Mouse (Mus musculus): ENCODE measurements around the gene Hivep2. TPM values are rescaled to one million over a fixed set of nuclear protein-coding genes. Genes with fewer than 3 reads are reported as not detected.
A peak's percentile ranks its signal among the peaks of the same experiment; 100 is the strongest.

Gene Hivep2
- polyA plus RNA-seq, 1 experiment = 0.47 TPM

DNA sequence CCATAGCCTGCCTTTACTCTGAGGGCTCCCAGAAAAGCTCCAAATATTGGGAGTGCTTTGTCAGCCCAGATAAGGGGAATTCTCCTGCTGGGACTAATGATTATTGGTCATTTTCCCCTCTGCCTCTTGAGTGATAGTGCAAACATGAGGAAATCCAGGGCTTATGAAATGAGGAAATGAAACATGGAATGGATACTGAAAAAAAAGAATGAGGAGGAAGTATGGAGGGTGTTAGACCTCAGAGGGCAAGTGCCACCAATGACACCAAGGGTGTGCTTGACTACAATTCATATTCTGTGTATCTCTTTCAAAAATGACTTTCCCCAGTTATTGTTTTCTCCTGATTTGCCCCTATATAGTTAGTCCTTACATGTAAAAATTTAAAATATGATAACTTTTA is 167.1 kb downstream of the Hivep2 start:
- peaks cover 6% of the 10 kb centered on the region; the same call in 1 of the 2 replicates for H3K9me3 ChIP-seq
- no peaks in the 10 kb centered on the region for H3K4me1 ChIP-seq
- no peaks in the 10 kb centered on the region for H3K27me3 ChIP-seq (replicated peaks)
- no peak for TF ChIP-seq GATA1 (IDR thresholded peaks at IDR 0.05; ENCODE audit: borderline replicate concordance, low read length)
- H3K4me3 ChIP-seq (replicated peaks) = no peak overlapping the region
- H3K36me3 ChIP-seq (replicated peaks; ENCODE audit: low read length) = peaks cover 76% of the 10 kb centered on the region

DNA sequence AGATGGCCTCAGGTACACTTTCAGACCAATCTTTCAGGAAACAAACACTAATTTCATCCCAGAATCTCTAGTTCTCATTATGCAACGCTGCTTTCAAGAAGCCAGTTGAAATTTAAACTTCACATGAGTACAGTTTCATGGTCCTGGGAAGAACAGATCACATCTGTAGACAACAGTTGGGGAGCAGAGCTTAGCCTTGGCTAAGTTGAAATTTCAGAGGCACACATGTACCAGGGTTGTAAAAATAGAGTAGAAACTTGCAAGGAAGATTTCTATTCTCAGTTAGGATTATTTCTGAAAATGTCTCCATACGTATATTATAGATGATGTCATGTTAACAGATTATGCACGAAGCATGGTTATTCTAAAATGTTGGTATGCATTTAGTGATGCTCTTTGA is 172.8 kb downstream of the Hivep2 start:
- Histone ChIP-seq H3K36me3 (replicated peaks; ENCODE audit: low read length) (peaks cover 74% of the 10 kb centered on the region), H3K9me3 (no peaks in the 10 kb centered on the region), H3K4me3 (replicated peaks) (no peak overlapping the region), H3K4me1 (no peaks in the 10 kb centered on the region), H3K27me3 (replicated peaks) (no peaks in the 10 kb centered on the region)
- no peak for TF ChIP-seq GATA1 (IDR thresholded peaks at IDR 0.05; ENCODE audit: borderline replicate concordance, low read length)

DNA sequence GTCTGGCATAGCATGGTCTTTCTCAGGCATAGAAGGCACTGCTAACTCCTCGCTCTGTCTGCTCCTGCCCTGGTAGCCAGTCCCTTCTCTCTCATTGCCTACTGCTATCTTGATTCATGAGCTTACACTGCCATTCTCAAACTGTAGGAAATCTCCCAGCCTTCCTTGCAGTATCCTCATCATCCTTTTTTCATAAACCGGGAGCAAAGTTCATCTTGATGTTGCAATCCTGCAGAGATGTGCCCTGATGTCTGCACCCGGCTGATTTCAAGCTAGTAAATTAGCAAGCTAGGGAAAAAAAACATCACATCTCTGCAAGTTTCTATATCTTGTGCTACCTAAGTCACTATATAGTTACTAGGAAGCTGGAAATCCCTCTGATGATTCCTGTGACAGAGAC is 179.0 kb downstream of the Hivep2 start:
- H3K9me3 ChIP-seq = no peaks in the 10 kb centered on the region
- TF ChIP-seq FLI1 (IDR thresholded peaks at IDR 0.05; ENCODE audit: low read length) = no peak
- no peak for TF ChIP-seq GATA1 (IDR thresholded peaks at IDR 0.05; ENCODE audit: borderline replicate concordance, low read length)
- H3K27me3 ChIP-seq (replicated peaks) = no peaks in the 10 kb centered on the region
- no peaks in the 10 kb centered on the region for H3K4me1 ChIP-seq
- H3K4me3 ChIP-seq (replicated peaks) = no peak overlapping the region
- peaks cover 82% of the 10 kb centered on the region for H3K36me3 ChIP-seq (replicated peaks; ENCODE audit: low read length)

DNA sequence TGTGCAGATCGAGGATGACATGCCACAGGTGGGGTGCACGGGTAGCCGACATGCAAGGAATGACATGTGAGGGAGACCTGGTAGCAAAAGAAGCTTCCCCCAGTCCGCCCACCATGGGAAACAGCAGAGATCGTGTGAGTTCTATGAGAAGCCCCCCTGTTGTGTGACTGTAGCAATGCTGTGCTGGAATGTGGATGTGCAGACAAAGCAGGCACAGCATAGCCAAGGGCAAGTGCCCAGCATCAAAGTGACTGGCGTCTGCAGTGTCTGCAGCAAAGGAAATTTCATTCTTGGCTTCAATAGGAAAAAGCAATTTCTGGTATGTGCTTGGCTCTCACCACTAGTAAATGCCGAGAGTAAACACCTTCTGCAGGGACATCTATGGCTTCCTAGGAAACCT is 199.0 kb downstream of the Hivep2 start:
- peaks cover 22% of the 10 kb centered on the region for H3K9me3 ChIP-seq
- no peaks in the 10 kb centered on the region for H3K36me3 ChIP-seq (replicated peaks; ENCODE audit: low read length)
- peaks cover 14% of the 10 kb centered on the region for H3K4me1 ChIP-seq
- no peak overlapping the region for H3K4me3 ChIP-seq (replicated peaks)
- no peaks in the 10 kb centered on the region for H3K27me3 ChIP-seq (replicated peaks)
- TF ChIP-seq FLI1 (IDR thresholded peaks at IDR 0.05; ENCODE audit: low read length) (no peak), GATA1 (IDR thresholded peaks at IDR 0.05; ENCODE audit: borderline replicate concordance, low read length) (no peak)

DNA sequence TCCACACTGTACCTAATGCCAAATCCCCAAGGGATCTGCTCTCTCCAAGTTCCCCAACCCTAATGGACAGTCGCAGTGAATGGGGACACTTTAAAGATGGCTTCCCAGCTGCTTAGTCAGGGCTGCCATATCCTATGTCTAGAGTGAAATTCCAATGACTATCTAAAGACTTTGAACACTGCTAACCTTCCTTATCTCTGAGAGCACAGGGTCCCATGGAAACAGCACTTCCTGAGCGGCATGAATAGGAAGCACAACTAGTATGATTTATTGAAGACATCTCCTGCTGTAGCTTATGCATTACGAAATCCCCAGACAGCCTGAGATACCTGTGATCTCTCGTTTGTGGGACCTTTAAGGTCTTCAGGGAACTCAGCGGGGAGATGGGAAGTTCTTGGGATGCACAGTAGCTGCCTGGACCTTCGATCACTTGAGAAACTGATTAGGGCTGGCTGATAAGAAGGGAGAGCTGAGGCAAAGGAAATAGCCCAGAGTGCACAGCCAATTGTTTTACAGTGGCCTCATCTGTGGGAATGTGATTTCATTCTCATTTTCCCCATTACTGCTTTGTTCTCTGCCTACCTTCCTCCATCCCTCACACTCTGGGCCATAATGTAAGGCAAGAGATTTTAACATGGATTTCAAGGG is 202.4 kb downstream of the Hivep2 start:
- Histone ChIP-seq H3K4me3 (replicated peaks) (peak overlapping the region; percentile 10), H3K27me3 (replicated peaks) (no peaks in the 10 kb centered on the region)
- TF ChIP-seq GATA1 (IDR thresholded peaks at IDR 0.05; ENCODE audit: borderline replicate concordance, low read length) = no peak
- TF ChIP-seq FLI1 (IDR thresholded peaks at IDR 0.05; ENCODE audit: low read length) = no peak

DNA sequence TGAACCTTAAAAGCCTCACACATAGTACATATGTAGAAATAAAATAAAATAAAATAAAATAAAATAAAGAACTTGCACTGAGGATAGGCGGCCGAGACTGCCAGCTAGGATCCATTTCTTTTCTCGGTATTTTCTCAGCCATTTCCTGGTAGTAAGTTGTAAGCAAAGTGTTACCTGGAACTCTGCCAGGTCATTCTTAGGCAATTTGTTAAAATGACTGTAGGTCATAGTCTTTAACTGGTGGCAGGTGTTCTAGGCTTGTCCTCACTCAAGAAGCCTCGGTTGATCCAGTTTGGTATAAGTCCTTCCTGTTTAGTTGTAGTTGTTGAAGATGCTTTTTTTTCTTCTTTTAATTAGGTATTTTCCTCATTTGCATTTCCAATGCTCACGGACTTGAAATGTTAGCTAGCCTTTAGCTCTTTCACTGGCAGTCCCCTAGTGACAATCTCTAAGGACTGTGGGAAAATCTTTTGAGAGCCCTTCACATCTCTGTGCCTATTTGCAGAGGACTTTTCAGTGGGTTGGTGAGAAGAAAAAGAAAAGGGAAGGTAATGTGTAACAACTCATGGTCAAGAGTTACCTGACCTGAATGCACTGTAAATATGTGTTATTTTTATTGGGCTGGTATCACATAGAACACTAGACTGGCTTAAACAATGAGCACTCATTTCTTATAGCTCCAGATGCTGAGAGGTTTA is 203.1 kb downstream of the Hivep2 start:
- H3K9me3 ChIP-seq = no peaks in the 10 kb centered on the region
- H3K27me3 ChIP-seq (replicated peaks) = no peaks in the 10 kb centered on the region
- no peak for TF ChIP-seq GATA1 (IDR thresholded peaks at IDR 0.05; ENCODE audit: borderline replicate concordance, low read length)
- TF ChIP-seq FLI1 (IDR thresholded peaks at IDR 0.05; ENCODE audit: low read length) = no peak
- H3K4me3 ChIP-seq (replicated peaks) = no peak overlapping the region
- no peaks in the 10 kb centered on the region for H3K36me3 ChIP-seq (replicated peaks; ENCODE audit: low read length)
- peaks cover 15% of the 10 kb centered on the region for H3K4me1 ChIP-seq

More for the DNA sequence above, 202.4 kb downstream of the Hivep2 start:
- Histone ChIP-seq H3K9me3 (peaks cover 2% of the 10 kb centered on the region; the same call in 1 of the 2 replicates), H3K36me3 (replicated peaks; ENCODE audit: low read length) (no peaks in the 10 kb centered on the region), H3K4me1 (peaks cover 14% of the 10 kb centered on the region)

DNA sequence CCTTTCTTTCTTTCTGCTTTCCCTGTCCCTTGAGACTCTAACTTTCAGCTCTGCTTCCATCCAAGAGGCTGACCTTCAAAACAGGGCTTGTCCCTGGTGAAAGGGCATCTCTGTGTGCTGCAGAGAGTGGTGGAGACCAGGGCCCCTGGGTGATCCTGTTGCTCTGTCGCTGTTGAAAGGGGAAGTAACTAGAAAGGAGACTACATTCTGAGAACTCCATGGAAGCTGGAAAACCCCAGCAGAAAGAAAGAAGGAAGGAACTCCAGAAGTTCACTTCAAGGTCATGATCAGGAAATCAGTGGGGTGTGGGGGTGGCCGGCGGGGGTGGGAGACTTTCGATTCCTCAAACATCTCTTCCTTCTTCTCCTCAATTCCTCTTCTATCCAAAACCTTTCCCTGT is 208.2 kb downstream of the Hivep2 start:
- no peaks in the 10 kb centered on the region for H3K9me3 ChIP-seq
- no peaks in the 10 kb centered on the region for H3K36me3 ChIP-seq (replicated peaks; ENCODE audit: low read length)
- no peak overlapping the region for H3K4me3 ChIP-seq (replicated peaks)
- 0 out of 2 replicates have a peak, but pooled peaks cover 3% of the 10 kb centered on the region for H3K4me1 ChIP-seq
- TF ChIP-seq GATA1 (IDR thresholded peaks at IDR 0.05; ENCODE audit: borderline replicate concordance, low read length) (no peak), FLI1 (IDR thresholded peaks at IDR 0.05; ENCODE audit: low read length) (no peak)
- peaks cover 2% of the 10 kb centered on the region for H3K27me3 ChIP-seq (replicated peaks)

DNA sequence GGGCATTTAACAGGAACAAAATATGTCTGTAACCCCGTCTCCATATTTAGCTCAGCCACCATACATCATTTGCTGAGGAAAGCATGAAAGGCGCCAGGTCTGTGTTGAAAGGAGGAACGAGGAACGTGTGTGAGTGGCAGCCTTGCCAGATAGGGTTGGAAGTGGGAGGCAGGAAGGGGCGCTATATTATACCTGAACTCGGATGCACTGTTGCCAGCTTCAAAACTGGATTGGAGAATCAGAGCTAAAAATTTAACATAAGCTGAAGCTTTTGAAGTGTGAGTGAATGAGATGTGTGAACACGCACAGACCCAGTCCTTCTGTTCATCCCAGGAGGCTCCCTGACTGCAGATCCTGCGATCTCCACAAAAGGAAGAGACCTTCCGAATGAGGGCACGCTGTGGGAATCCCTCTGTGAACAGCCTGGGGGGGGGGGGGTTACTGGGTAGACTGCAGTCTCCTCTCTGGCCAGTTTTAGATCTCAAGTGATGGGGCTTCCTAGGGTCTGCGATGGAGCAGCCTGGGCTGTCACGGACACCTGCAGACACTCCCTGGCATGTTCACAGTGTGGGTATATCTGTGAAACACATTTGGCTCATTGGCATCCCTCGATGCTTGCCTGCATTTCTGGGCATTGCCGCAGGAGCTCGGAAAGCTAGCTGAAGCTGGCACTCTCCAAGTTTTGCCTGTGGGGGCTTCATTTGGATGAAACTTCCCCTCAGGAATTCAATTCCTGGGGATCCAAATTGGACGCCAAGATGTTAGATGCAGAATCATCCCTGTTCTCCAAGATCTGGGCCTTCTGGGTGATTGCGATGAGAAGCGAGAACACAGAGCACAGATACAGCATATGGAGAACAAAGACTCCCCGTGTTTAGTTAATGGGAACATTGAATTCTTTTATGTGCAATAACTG is 213.8 kb downstream of the Hivep2 start:
- Histone ChIP-seq H3K27me3 (replicated peaks) (peaks cover 4% of the 10 kb centered on the region), H3K4me1 (no peaks in the 10 kb centered on the region), H3K4me3 (replicated peaks) (no peak overlapping the region), H3K36me3 (replicated peaks; ENCODE audit: low read length) (no peaks in the 10 kb centered on the region), H3K9me3 (no peaks in the 10 kb centered on the region)
- TF ChIP-seq FLI1 (IDR thresholded peaks at IDR 0.05; ENCODE audit: low read length) (no peak), GATA1 (IDR thresholded peaks at IDR 0.05; ENCODE audit: borderline replicate concordance, low read length) (no peak)

DNA sequence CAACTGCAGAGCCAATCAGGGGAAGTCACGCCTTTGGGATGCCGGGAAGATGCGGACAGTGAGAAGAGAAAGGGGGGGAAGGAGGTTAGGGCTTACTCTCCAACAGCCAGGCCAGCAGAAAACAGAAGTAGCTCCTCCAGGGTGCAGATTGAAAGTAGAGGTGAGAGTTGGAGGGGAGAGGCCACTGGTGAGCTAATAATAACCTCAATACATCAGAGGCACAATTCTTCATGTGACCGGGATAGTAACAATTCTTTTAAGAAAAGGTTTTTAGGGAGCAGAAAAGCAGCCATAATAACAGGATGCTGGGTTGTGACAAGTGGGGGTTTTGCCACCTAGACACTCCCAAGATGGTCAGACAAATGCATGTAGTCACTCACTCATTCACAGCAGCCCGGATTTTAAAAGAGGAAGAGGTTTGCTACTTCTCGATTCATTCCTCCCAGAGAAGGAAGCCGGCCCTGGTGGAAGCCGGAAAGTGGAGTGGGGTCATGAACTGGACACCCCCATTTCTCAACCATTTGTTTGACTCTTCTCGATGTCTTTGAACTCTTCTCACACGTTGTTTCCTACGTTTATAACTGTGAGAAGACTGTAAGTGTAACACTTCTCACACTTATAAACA is 220.6 kb downstream of the Hivep2 start:
- H3K27me3 ChIP-seq (replicated peaks) = peaks cover 6% of the 10 kb centered on the region
- no peaks in the 10 kb centered on the region for H3K9me3 ChIP-seq
- no peaks in the 10 kb centered on the region for H3K4me1 ChIP-seq
- no peak for TF ChIP-seq FLI1 (IDR thresholded peaks at IDR 0.05; ENCODE audit: low read length)
- TF ChIP-seq GATA1 (IDR thresholded peaks at IDR 0.05; ENCODE audit: borderline replicate concordance, low read length) = no peak
- H3K36me3 ChIP-seq (replicated peaks; ENCODE audit: low read length) = no peaks in the 10 kb centered on the region
- H3K4me3 ChIP-seq (replicated peaks) = no peak overlapping the region
